Mouse (Mus musculus) myocyte (in vitro differentiated cells): ENCODE data around the gene March6.

Experiments
- CEBPB ChIP-seq: IDR thresholded peaks from 2 replicates; pipeline ENCODE4 v1.6.1; 2011; ENCODE audit warnings: mild to moderate bottlenecking, moderate library complexity; ENCODE audit not compliant: poor library complexity, insufficient read depth, severe bottlenecking
- MYOD1 ChIP-seq, 3 experiments: IDR thresholded peaks; one replicate each; pipeline ENCODE4 v1.6.1; 2011; ENCODE audit warnings: control low read depth in 2 of 3, low read depth in 2 of 3, mild to moderate bottlenecking in 2 of 3, moderate library complexity in 1 of 3; ENCODE audit not compliant: insufficient read length in 2 of 3, control insufficient read depth in 1 of 3
- POLR2A ChIP-seq: IDR thresholded peaks from one replicate; pipeline ENCODE4 v1.6.1; 2011; ENCODE audit warnings: low read depth, mild to moderate bottlenecking, control low read depth, moderate library complexity; ENCODE audit not compliant: insufficient read length

DNA sequence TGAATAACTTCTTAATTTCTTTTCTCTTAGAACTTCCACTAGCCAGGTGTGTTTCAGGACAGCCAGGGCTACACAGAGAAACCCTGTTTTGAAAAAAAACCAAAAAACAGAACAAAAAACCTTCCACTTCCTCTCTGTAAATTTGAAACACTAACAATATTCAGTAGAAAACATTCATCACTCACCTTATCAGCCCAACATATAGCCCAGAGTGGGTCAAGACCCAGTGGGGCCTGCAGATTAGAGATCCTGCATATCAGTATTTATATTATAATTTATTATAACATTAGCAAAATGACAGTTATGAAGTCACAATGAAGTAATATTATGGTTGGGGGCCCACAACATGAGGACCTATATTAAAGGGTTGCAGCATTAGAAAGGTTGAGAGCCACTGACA, 42.8 kb upstream of the March6 start:
- no peak for TF ChIP-seq POLR2A
- TF ChIP-seq MYOD1 (IDR thresholded peaks at IDR 0.05; ENCODE audit: control insufficient read depth in 1 of 3, insufficient read length in 2 of 3, low read depth in 2 of 3) = no peak
- no peak for TF ChIP-seq CEBPB
